Mouse (Mus musculus) left cerebral cortex, adult 2 months (tissue): ENCODE measurements at regions not wholly inside any gene's neighbourhood (a gene's known extent, or its start where the extent isn't known, plus 50 kb on each side); places are given as distances from the start of the nearest gene placed in this dataset.

Experiments used
- DNase-seq, 2 experiments: peaks; one replicate each; pipeline ENCODE4 v3.0.0; 2021 to 2022; ENCODE audit warnings: low spot score in 2 of 2, mixed read lengths in 1 of 2; ENCODE audit errors: extremely low spot score in 1 of 2
- H3K27ac ChIP-seq: fragments of 200-600 bp; 2 replicates; pipeline ENCODE4 v1.8.1; 2022
- H3K4me3 ChIP-seq: fragments of 200-600 bp; 2 replicates; pipeline ENCODE4 v1.8.1; 2022
- CTCF ChIP-seq: fragments of 200-600 bp; IDR thresholded peaks from 2 replicates; pipeline ENCODE4 v1.8.1; 2022; ENCODE audit warnings: antibody characterized with exemption, mild to moderate bottlenecking, moderate library complexity
- intact Hi-C: fragments of 180-260 bp; cut with DNase I; formaldehyde crosslinking; loops from one replicate; pipeline ENCODE4 v1.15.1; 2025

GRCm38 (mm10) chr1:122273579-122273978 lies 705.8 kb upstream of the Ddx18 start:
- Histone ChIP-seq H3K27ac (no peak overlapping the region), H3K4me3 (no peak overlapping the region)
- no peak for DNase-seq
- intact Hi-C loops = no loop called here
- TF ChIP-seq CTCF = no peak

DNA sequence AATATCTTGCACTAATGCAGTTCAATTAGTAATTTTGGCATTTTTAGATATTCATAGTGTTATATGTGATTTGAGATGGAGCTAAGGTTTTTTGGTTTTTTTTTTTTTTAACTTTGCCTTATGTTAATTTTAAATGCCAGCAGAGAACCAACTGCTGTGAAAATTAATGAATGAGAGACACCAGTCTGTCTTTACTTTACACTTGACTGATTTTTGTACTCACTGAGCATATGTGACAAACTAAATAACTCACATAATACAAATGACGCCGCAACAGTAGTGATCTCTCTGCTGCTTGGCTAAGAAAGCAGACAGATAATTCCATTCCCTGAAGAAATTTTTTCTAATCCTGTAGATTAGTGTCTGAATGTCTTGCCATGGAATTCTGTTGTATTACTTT lies 675.2 kb upstream of the Ddx18 start:
- DNase-seq = no peak
- Histone ChIP-seq H3K27ac (no peak overlapping the region), H3K4me3 (no peak overlapping the region)
- intact Hi-C loops = no loop called here
- no peak for TF ChIP-seq CTCF

GRCm38 (mm10) chr1:122241511-122241910 lies 673.7 kb upstream of the Ddx18 start:
- no peak for DNase-seq
- Histone ChIP-seq H3K27ac (no peak overlapping the region), H3K4me3 (no peak overlapping the region)
- intact Hi-C loops = no loop called here
- no peak for TF ChIP-seq CTCF

DNA sequence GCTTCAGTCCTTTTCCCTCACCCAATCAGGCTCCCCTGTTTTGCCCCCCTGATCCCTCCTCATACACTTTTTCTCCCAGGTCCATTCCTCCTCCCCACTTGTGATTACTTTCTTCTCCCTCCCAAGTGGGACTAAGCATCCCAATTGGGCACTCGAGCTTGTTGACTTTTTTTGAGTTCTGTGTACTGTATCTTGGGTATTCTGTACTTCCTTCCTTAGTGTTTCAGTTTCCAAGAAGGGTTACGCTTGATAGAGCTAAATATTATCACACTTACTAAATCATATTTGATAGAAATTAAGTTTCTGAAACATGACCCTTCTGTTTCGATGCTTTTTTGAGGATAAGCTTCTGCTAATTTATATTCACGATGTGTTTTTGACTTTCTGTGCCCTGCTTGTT lies 662.7 kb upstream of the Ddx18 start:
- DNase-seq = no peak
- TF ChIP-seq CTCF = no peak
- no peak overlapping the region for H3K27ac ChIP-seq
- H3K4me3 ChIP-seq = no peak overlapping the region
- intact Hi-C loops = no loop called here

- intact Hi-C loops = no loop called here
- TF ChIP-seq CTCF = no peak
- DNase-seq = peak in 1 of 2 experiments; percentile 8
- Histone ChIP-seq H3K4me3 (no peak overlapping the region), H3K27ac (no peak overlapping the region)
These were observed 644.7 kb upstream of the Ddx18 start for GRCm38 (mm10) chr1:122212484-122212883.

DNA sequence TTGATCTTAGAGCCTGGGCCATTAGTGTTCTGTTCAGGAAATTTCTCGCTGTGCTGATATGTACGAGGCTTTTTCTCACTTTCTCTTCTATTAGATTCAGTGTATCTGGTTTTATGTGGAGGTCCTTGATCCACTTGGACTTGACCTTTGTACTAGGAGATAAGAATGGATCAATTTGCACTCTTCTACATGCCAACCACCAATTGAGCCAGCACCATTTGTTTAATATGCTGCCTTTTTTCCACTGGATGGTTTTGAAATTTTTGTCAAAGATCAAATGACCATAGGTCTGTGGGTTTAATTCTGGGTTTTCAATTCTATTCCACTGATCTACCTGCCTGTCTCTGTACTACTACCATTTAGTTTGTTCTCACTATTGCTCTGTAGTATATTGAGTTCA lies 640.8 kb upstream of the Ddx18 start:
- no peak for TF ChIP-seq CTCF
- Histone ChIP-seq H3K4me3 (no peak overlapping the region), H3K27ac (no peak overlapping the region)
- intact Hi-C loops = no loop called here
- DNase-seq = no peak

DNA sequence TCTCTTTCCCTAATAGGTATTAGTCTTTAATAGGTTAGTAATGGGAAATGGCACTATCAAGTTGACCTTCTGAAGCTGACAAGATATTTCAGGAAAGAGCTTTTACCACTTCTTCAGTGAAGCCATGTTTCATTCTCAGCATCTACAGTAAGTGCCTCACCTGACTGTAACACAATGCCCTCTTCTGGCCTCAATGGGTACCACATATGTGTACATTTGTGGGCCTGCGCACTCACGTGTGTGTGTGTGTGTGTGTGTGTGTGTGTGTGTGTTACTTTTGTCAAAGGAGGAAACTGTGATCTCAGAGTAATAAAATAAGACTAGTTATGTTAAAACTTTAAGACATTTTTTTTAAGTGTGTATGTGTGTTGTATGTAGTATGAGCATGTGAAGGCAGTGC lies 601.8 kb upstream of the Ddx18 start:
- TF ChIP-seq CTCF = peak; percentile 5; the same call in 1 of the 2 replicates
- no peak overlapping the region for H3K4me3 ChIP-seq
- no peak overlapping the region for H3K27ac ChIP-seq
- DNase-seq = no peak
- intact Hi-C loops = no loop called here

DNA sequence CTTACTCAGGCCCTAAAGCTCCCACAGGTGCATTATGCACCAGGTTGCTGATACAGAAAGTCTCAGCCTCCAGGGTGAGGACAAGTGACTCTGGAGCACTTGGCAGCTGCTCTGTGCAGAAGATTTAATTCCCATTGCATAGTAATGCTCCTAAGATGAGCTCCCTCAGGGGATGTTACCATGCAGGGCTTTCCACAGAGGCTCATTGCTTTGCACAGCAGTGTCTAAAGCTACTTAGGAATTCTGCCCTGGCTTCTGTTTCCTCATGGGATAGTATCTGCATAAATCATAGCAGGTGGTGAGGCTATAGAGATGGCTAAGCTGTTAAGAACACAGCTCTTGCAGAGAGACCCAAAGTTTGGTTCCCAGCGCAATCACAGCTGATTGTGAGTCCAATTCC lies 594.0 kb upstream of the Ddx18 start:
- DNase-seq = no peak
- intact Hi-C loops = no loop called here
- no peak overlapping the region for H3K27ac ChIP-seq
- no peak for TF ChIP-seq CTCF
- no peak overlapping the region for H3K4me3 ChIP-seq

DNA sequence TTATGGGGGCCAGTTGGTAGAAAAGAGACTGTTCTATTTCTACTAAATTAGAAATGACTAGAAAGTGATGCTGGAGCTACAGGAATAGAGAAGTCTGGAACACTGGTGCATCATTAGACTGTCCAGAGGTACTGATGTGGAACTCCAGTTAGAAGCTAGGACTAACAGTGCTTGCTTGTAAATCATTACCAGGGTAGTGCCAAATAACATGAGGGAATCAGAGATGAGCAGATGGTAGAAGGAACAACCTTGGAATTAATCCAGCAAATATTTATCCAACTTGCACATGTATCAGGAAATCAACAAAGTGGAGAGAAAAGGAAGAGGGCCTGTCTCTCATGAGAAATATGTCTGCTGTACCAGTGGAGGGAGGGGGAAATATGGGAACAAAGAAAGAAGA lies 573.6 kb upstream of the Ddx18 start:
- intact Hi-C loops = no loop called here
- no peak for DNase-seq
- H3K4me3 ChIP-seq = no peak overlapping the region
- H3K27ac ChIP-seq = no peak overlapping the region
- TF ChIP-seq CTCF = no peak

DNA sequence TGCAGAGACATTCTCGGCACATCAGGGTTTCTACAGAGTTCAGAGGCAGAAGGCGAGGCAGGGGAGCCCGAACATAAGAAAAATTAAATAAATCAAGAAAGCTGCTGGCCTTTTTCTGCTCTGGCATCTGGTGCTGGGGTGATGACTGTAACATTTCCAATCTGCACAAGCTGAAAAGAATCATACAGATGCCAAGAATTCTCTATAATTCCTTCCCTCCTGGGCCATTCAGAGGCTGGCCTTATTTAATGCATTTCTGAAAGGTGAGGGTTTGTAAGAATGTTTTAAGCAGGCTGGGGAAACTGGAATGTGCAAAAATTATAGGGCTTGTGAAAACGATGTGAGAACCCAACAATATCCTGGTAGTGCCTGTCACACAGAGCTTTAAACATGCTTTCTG lies 556.2 kb upstream of the Ddx18 start:
- intact Hi-C loops = no loop called here
- DNase-seq = no peak
- no peak overlapping the region for H3K4me3 ChIP-seq
- no peak for TF ChIP-seq CTCF
- H3K27ac ChIP-seq = no peak overlapping the region

- Histone ChIP-seq H3K4me3 (no peak overlapping the region), H3K27ac (no peak overlapping the region)
- intact Hi-C loops = no loop called here
- TF ChIP-seq CTCF = no peak
- DNase-seq = no peak
These were observed 527.9 kb upstream of the Ddx18 start for GRCm38 (mm10) chr1:122095726-122096125.

GRCm38 (mm10) chr1:122082481-122082880 lies 514.7 kb upstream of the Ddx18 start:
- intact Hi-C loops = no loop called here
- H3K4me3 ChIP-seq = no peak overlapping the region
- TF ChIP-seq CTCF = no peak
- DNase-seq = no peak
- no peak overlapping the region for H3K27ac ChIP-seq

DNA sequence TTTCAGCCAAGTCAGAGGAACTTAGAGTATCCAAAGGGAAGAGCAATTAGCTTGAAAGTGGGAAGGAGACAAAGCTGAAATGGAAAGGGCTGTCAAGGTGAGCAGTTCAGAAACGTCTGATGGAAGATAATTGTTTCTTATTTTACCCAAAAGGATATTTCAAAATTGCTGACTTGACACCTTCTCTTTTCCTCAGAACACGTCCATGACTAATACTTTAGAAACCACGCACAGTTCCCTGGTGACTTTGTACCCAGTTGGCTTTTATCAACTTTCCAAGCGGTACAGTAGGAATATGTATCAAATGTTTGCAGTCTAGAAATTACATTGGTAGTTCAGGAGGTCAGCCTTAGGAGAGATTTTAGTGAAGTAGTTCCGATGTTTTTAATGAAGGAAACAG lies 508.3 kb upstream of the Ddx18 start:
- no peak overlapping the region for H3K4me3 ChIP-seq
- no peak overlapping the region for H3K27ac ChIP-seq
- no peak for DNase-seq
- no peak for TF ChIP-seq CTCF
- intact Hi-C loops = no loop called here

GRCm38 (mm10) chr1:122055146-122055545 lies 487.4 kb upstream of the Ddx18 start:
- peak; percentile 32 for TF ChIP-seq CTCF
- intact Hi-C loops = no loop called here
- no peak for DNase-seq
- no peak overlapping the region for H3K4me3 ChIP-seq
- H3K27ac ChIP-seq = no peak overlapping the region
